Mouse (Mus musculus): ENCODE measurements around the gene Isg20l2. TPM values are rescaled to one million over a fixed set of nuclear protein-coding genes. Genes with fewer than 3 reads are reported as not detected.

Gene Isg20l2
- polyA plus RNA-seq, 1 experiment from 2014 or later, result 13.2 TPM

- no peak overlapping the region for H3K4me3 ChIP-seq (ENCODE audit: low read depth, low read length)
- no peaks in the 10 kb centered on the region for H3K9me3 ChIP-seq (ENCODE audit: low read length)
- 74% methylated on average over 6 of the region's 6 CpGs for WGBS (ENCODE audit: insufficient replicate concordance)
- H3K27ac ChIP-seq (ENCODE audit: low read depth), result no peak overlapping the region
- peaks cover 9% of the 10 kb centered on the region; the same call in 1 of the 2 replicates for H3K27me3 ChIP-seq (ENCODE audit: insufficient read depth, low read length)
- no peak for DNase-seq
- H3K4me2 ChIP-seq (ENCODE audit: low read depth, low read length), result no peak overlapping the region
- no peaks in the 10 kb centered on the region for H3K36me3 ChIP-seq (replicated peaks; ENCODE audit: insufficient read depth, low read length)
- TF ChIP-seq CTCF (IDR thresholded peaks at IDR 0.05; ENCODE audit: low read depth), result no peak
- TF ChIP-seq EP300 (IDR thresholded peaks at IDR 0.05; ENCODE audit: low read depth), result no peak
- no peak overlapping the region for H3K9ac ChIP-seq (replicated peaks)
- peaks cover 20% of the 10 kb centered on the region for H3K4me1 ChIP-seq (ENCODE audit: insufficient read depth)
- ATAC-seq, result no peak
Measured at GRCm38 (mm10) chr3:87981214-87981760, 51.2 kb downstream of the Isg20l2 start.

GRCm38 (mm10) chr3:87981894-87982835 lies 52.1 kb downstream of the Isg20l2 start:
- Histone ChIP-seq H3K4me1 (ENCODE audit: insufficient read depth) (peaks cover 22% of the 10 kb centered on the region), H3K36me3 (replicated peaks; ENCODE audit: insufficient read depth, low read length) (no peaks in the 10 kb centered on the region), H3K27me3 (ENCODE audit: insufficient read depth, low read length) (peaks cover 11% of the 10 kb centered on the region), H3K27ac (ENCODE audit: low read depth) (peak overlapping the region; percentile 72), H3K4me3 (ENCODE audit: low read depth, low read length) (no peak overlapping the region), H3K4me2 (ENCODE audit: low read depth, low read length) (peak overlapping the region; percentile 57), H3K9ac (replicated peaks) (peak overlapping the region; percentile 38; the same call in 1 of the 2 replicates), H3K9me3 (ENCODE audit: low read length) (no peaks in the 10 kb centered on the region)
- DNase-seq (no peak), ATAC-seq (peak; percentile 14; the same call in 1 of the 2 replicates)
- TF ChIP-seq EP300 (IDR thresholded peaks at IDR 0.05; ENCODE audit: low read depth), result no peak
- no peak for TF ChIP-seq CTCF (IDR thresholded peaks at IDR 0.05; ENCODE audit: low read depth)
- WGBS (ENCODE audit: insufficient replicate concordance), result 35% methylated on average over 12 of the region's 12 CpGs

GRCm38 (mm10) chr3:87982836-87983601 lies 52.9 kb downstream of the Isg20l2 start:
- peak; percentile 55 for DNase-seq
- Histone ChIP-seq H3K27me3 (ENCODE audit: insufficient read depth, low read length) (peaks cover 19% of the 10 kb centered on the region), H3K9ac (replicated peaks) (no peak overlapping the region; the same call in 1 of the 2 replicates)

GRCm38 (mm10) chr3:87983627-87984026 lies 53.5 kb downstream of the Isg20l2 start:
- ATAC-seq, result no peak
- DNase-seq, result no peak
- no peaks in the 10 kb centered on the region for H3K9me3 ChIP-seq (ENCODE audit: low read length)
- H3K4me3 ChIP-seq (ENCODE audit: low read depth, low read length), result no peak overlapping the region
- H3K27me3 ChIP-seq (ENCODE audit: insufficient read depth, low read length), result peaks cover 20% of the 10 kb centered on the region
- H3K4me1 ChIP-seq (ENCODE audit: insufficient read depth), result peaks cover 32% of the 10 kb centered on the region
- no peak overlapping the region for H3K9ac ChIP-seq (replicated peaks)
- H3K36me3 ChIP-seq (replicated peaks; ENCODE audit: insufficient read depth, low read length), result no peaks in the 10 kb centered on the region
- 48% methylated on average over 6 of the region's 6 CpGs for WGBS (ENCODE audit: insufficient replicate concordance)
- TF ChIP-seq CTCF (IDR thresholded peaks at IDR 0.05; ENCODE audit: low read depth), result no peak
- no peak for TF ChIP-seq EP300 (IDR thresholded peaks at IDR 0.05; ENCODE audit: low read depth)
- H3K4me2 ChIP-seq (ENCODE audit: low read depth, low read length), result peak overlapping the region; percentile 57
- 0 out of 2 replicates have a peak overlapping the region, but pooled peaks have one; percentile 34 for H3K27ac ChIP-seq (ENCODE audit: low read depth)

More at GRCm38 (mm10) chr3:87982836-87983601, 52.9 kb downstream of the Isg20l2 start:
- H3K9me3 ChIP-seq (ENCODE audit: low read length), result no peaks in the 10 kb centered on the region
- TF ChIP-seq CTCF (IDR thresholded peaks at IDR 0.05; ENCODE audit: low read depth), result no peak
- no peak for TF ChIP-seq EP300 (IDR thresholded peaks at IDR 0.05; ENCODE audit: low read depth)
- no peaks in the 10 kb centered on the region for H3K36me3 ChIP-seq (replicated peaks; ENCODE audit: insufficient read depth, low read length)
- peak overlapping the region; percentile 57 for H3K4me2 ChIP-seq (ENCODE audit: low read depth, low read length)
- H3K4me1 ChIP-seq (ENCODE audit: insufficient read depth), result peaks cover 30% of the 10 kb centered on the region
- WGBS (ENCODE audit: insufficient replicate concordance), result 14% methylated on average over 13 of the region's 13 CpGs
- H3K27ac ChIP-seq (ENCODE audit: low read depth), result peak overlapping the region; percentile 72
- ATAC-seq, result peak; percentile 40
- 0 out of 2 replicates have a peak overlapping the region, but pooled peaks have one; percentile 2 for H3K4me3 ChIP-seq (ENCODE audit: low read depth, low read length)

- DNase-seq (no peak), ATAC-seq (no peak)
- no peak for TF ChIP-seq EP300 (IDR thresholded peaks at IDR 0.05; ENCODE audit: low read depth)
- TF ChIP-seq CTCF (IDR thresholded peaks at IDR 0.05; ENCODE audit: low read depth), result no peak
- no peak overlapping the region for H3K4me2 ChIP-seq (ENCODE audit: low read depth, low read length)
- H3K9me3 ChIP-seq (ENCODE audit: low read length), result no peaks in the 10 kb centered on the region
- H3K27me3 ChIP-seq (ENCODE audit: insufficient read depth, low read length), result peaks cover 20% of the 10 kb centered on the region
- 37% methylated on average over 3 of the region's 3 CpGs for WGBS (ENCODE audit: insufficient replicate concordance)
- H3K4me1 ChIP-seq (ENCODE audit: insufficient read depth), result peaks cover 32% of the 10 kb centered on the region
- no peak overlapping the region for H3K4me3 ChIP-seq (ENCODE audit: low read depth, low read length)
- no peaks in the 10 kb centered on the region for H3K36me3 ChIP-seq (replicated peaks; ENCODE audit: insufficient read depth, low read length)
- H3K9ac ChIP-seq (replicated peaks), result no peak overlapping the region
- H3K27ac ChIP-seq (ENCODE audit: low read depth), result 0 out of 2 replicates have a peak overlapping the region, but pooled peaks have one; percentile 2
Measured at GRCm38 (mm10) chr3:87984094-87984493, 54.0 kb downstream of the Isg20l2 start.

All from liver, postnatal 0 days (tissue).